Mouse (Mus musculus): ENCODE data around the gene Hsd11b1.

DNA sequence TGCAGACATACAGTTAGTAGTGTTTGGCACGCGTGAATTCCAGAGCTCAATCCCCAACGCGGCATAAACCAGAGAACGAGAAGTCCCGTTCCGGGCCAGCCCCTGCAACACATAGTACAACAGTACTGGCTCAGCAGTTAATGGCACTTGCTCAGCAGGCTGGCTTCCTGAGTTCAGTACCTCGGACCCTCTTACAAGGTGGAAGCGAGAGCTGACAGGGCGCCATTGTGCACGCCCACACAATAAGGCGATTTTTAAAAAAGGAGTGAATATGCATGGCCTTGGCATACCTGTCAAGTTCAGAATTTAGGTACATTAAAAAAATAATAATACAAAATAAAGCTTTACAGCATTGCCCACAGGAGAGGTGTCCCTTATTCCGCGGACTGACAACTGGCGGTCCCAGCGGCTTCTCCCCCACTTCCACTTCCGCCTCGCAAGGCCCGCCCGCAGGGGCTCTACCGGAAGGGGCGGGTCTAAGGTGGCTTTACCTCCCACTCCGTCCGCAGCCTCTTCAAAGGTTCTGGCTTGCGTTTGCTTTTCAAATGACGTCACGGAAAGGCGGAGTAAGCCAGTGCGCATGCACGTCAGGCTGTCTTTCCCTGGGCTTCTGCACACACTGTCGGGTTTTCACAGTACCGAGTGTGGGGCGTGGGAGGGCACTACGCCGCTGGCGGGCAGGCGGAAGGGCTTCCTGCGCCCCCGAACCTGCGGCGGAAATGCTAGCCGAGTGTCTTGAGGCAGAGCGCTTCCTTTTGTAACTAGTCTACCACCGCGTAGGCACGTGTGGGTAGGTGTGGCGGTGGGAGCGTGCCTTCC lies 90.7 kb downstream of the Hsd11b1 start:
- TF ChIP-seq CTCF (IDR thresholded peaks at IDR 0.05; ENCODE audit: low read depth) (peak; percentile 27), EP300 (optimal IDR thresholded peaks at IDR 0.05) (no peak)
